Mouse (Mus musculus): Measurements from ENCODE around the gene Nfs1. TPM values are rescaled to one million over a fixed set of nuclear protein-coding genes. Genes with fewer than 3 reads are reported as not detected.

The Nfs1 gene
- polyA plus RNA-seq, 1 experiment from 2014 or later, result 50.0 TPM

GRCm38 (mm10) chr2:156084541-156084940 is 59.4 kb downstream of the Nfs1 start:
- 81% methylated on average over 3 of the region's 3 CpGs for WGBS
- ATAC-seq (ENCODE audit: insufficient read depth, low FRiP score, low read depth), result no peak
- H3K4me1 ChIP-seq, result no peaks in the 10 kb centered on the region

GRCm38 (mm10) chr2:156080391-156080790 is 63.6 kb downstream of the Nfs1 start:
- Histone ChIP-seq H3K4me3 (replicated peaks) (no peak overlapping the region), H3K9ac (no peak overlapping the region), H3K4me2 (no peak overlapping the region), H3K4me1 (no peaks in the 10 kb centered on the region), H3K36me3 (peaks cover 36% of the 10 kb centered on the region), H3K27me3 (replicated peaks) (no peaks in the 10 kb centered on the region), H3K27ac (no peak overlapping the region), H3K9me3 (no peaks in the 10 kb centered on the region)
- 64% methylated on average over 7 of the region's 7 CpGs for WGBS
- no peak for ATAC-seq (ENCODE audit: insufficient read depth, low FRiP score, low read depth)

More at GRCm38 (mm10) chr2:156084541-156084940, 59.4 kb downstream of the Nfs1 start:
- H3K27me3 ChIP-seq (replicated peaks), result no peaks in the 10 kb centered on the region
- H3K9ac ChIP-seq, result no peak overlapping the region
- H3K9me3 ChIP-seq, result no peaks in the 10 kb centered on the region
- no peak overlapping the region for H3K4me3 ChIP-seq (replicated peaks)
- H3K4me2 ChIP-seq, result no peak overlapping the region
- no peak overlapping the region for H3K27ac ChIP-seq
- H3K36me3 ChIP-seq, result no peaks in the 10 kb centered on the region

GRCm38 (mm10) chr2:156079674-156080073 is 64.3 kb downstream of the Nfs1 start:
- Histone ChIP-seq H3K9me3 (no peaks in the 10 kb centered on the region), H3K27me3 (replicated peaks) (no peaks in the 10 kb centered on the region), H3K36me3 (peaks cover 43% of the 10 kb centered on the region), H3K4me3 (replicated peaks) (no peak overlapping the region), H3K27ac (no peak overlapping the region), H3K4me1 (no peaks in the 10 kb centered on the region), H3K4me2 (no peak overlapping the region), H3K9ac (no peak overlapping the region)
- 42% methylated on average over 4 of the region's 4 CpGs for WGBS
- no peak for ATAC-seq (ENCODE audit: insufficient read depth, low FRiP score, low read depth)

GRCm38 (mm10) chr2:156079183-156079560 is 64.8 kb downstream of the Nfs1 start:
- Histone ChIP-seq H3K27ac (no peak overlapping the region), H3K36me3 (peaks cover 47% of the 10 kb centered on the region), H3K4me2 (no peak overlapping the region), H3K9ac (no peak overlapping the region), H3K27me3 (replicated peaks) (no peaks in the 10 kb centered on the region), H3K9me3 (no peaks in the 10 kb centered on the region), H3K4me1 (no peaks in the 10 kb centered on the region), H3K4me3 (replicated peaks) (no peak overlapping the region)
- no peak for ATAC-seq (ENCODE audit: insufficient read depth, low FRiP score, low read depth)
- 80% methylated on average over 8 of the region's 8 CpGs for WGBS

- Histone ChIP-seq H3K27me3 (replicated peaks) (no peaks in the 10 kb centered on the region), H3K9me3 (no peaks in the 10 kb centered on the region), H3K36me3 (peaks cover 52% of the 10 kb centered on the region), H3K4me3 (replicated peaks) (no peak overlapping the region), H3K27ac (no peak overlapping the region), H3K4me2 (no peak overlapping the region), H3K4me1 (no peaks in the 10 kb centered on the region), H3K9ac (no peak overlapping the region)
- WGBS, result 87% methylated on average over 16 of the region's 16 CpGs
- ATAC-seq (ENCODE audit: insufficient read depth, low FRiP score, low read depth), result no peak
Measured at GRCm38 (mm10) chr2:156078421-156079182, 65.4 kb downstream of the Nfs1 start.

GRCm38 (mm10) chr2:156077461-156077860 is 66.5 kb downstream of the Nfs1 start:
- no peaks in the 10 kb centered on the region for H3K4me1 ChIP-seq
- no peak overlapping the region for H3K4me2 ChIP-seq
- peaks cover 62% of the 10 kb centered on the region for H3K36me3 ChIP-seq
- no peak overlapping the region for H3K4me3 ChIP-seq (replicated peaks)
- no peaks in the 10 kb centered on the region for H3K27me3 ChIP-seq (replicated peaks)
- no peak overlapping the region for H3K9ac ChIP-seq
- 86% methylated on average over 7 of the region's 7 CpGs for WGBS
- H3K27ac ChIP-seq, result no peak overlapping the region
- no peaks in the 10 kb centered on the region for H3K9me3 ChIP-seq
- ATAC-seq (ENCODE audit: insufficient read depth, low FRiP score, low read depth), result no peak

- Histone ChIP-seq H3K27ac (no peak overlapping the region), H3K27me3 (replicated peaks) (no peaks in the 10 kb centered on the region), H3K4me3 (replicated peaks) (no peak overlapping the region), H3K4me1 (no peaks in the 10 kb centered on the region), H3K4me2 (no peak overlapping the region), H3K36me3 (peaks cover 75% of the 10 kb centered on the region), H3K9ac (no peak overlapping the region), H3K9me3 (no peaks in the 10 kb centered on the region)
- no peak for ATAC-seq (ENCODE audit: insufficient read depth, low FRiP score, low read depth)
- 82% methylated on average over 15 of the region's 15 CpGs for WGBS
Measured at GRCm38 (mm10) chr2:156073725-156074124, 70.3 kb downstream of the Nfs1 start.

Other genes with a start within 250 kb of the Nfs1 start
- gene Uqcc1, start 213.9 kb downstream of the Nfs1 start, polyA plus RNA-seq (2015; fragmentation: Nextera tagmentation; extraction: Ambion mirVana), result 64.5 and 72.0 TPM in 2 replicates
- not detected in 2 replicates for gene Gm15557, start 203.5 kb downstream of the Nfs1 start, polyA plus RNA-seq (2015; fragmentation: Nextera tagmentation; extraction: Ambion mirVana)
- 0.67 and 0.69 TPM in 2 replicates for gene Gdf5, start 198.8 kb downstream of the Nfs1 start, polyA plus RNA-seq (2015; fragmentation: Nextera tagmentation; extraction: Ambion mirVana)
- gene Cep250, start 187.7 kb downstream of the Nfs1 start, polyA plus RNA-seq (2015; fragmentation: Nextera tagmentation; extraction: Ambion mirVana), result 21.3 and 22.8 TPM in 2 replicates
- gene 6430550D23Rik, start 136.2 kb downstream of the Nfs1 start, polyA plus RNA-seq (2015; fragmentation: Nextera tagmentation; extraction: Ambion mirVana), result 1.3 and 1.4 TPM in 2 replicates
- gene Ergic3, start 136.1 kb downstream of the Nfs1 start, polyA plus RNA-seq (2015; fragmentation: Nextera tagmentation; extraction: Ambion mirVana), result 206 and 222 TPM in 2 replicates
- gene Fer1l4, start 91.2 kb downstream of the Nfs1 start, polyA plus RNA-seq (2015; fragmentation: Nextera tagmentation; extraction: Ambion mirVana), result 1.3 and 1.6 TPM in 2 replicates
- gene Spag4, start 79.0 kb downstream of the Nfs1 start, polyA plus RNA-seq (2015; fragmentation: Nextera tagmentation; extraction: Ambion mirVana), result 2.5 and 3.3 TPM in 2 replicates
- gene Cpne1, start 32.2 kb downstream of the Nfs1 start, polyA plus RNA-seq (2015; fragmentation: Nextera tagmentation; extraction: Ambion mirVana), result 51.6 and 52.9 TPM in 2 replicates
- gene Rbm12, start 32.2 kb downstream of the Nfs1 start, polyA plus RNA-seq (2015; fragmentation: Nextera tagmentation; extraction: Ambion mirVana), result 18.4 and 27.0 TPM in 2 replicates
- 12.6 and 12.9 TPM in 2 replicates for gene Gm28036, start 17.1 kb downstream of the Nfs1 start, polyA plus RNA-seq (2015; fragmentation: Nextera tagmentation; extraction: Ambion mirVana)
- 350 and 376 TPM in 2 replicates for gene Romo1, start 147 bp downstream of the Nfs1 start, polyA plus RNA-seq (2015; fragmentation: Nextera tagmentation; extraction: Ambion mirVana)
- gene Rbm39, start 36.1 kb upstream of the Nfs1 start, polyA plus RNA-seq (2015; fragmentation: Nextera tagmentation; extraction: Ambion mirVana), result 585 and 589 TPM in 2 replicates
- 55.5 and 69.4 TPM in 2 replicates for gene Phf20, start 52.3 kb upstream of the Nfs1 start, polyA plus RNA-seq (2015; fragmentation: Nextera tagmentation; extraction: Ambion mirVana)
- gene Cnbd2, start 168.1 kb upstream of the Nfs1 start, polyA plus RNA-seq (2015; fragmentation: Nextera tagmentation; extraction: Ambion mirVana), result 4.3 and 4.7 TPM in 2 replicates
- 65.9 and 76.7 TPM in 2 replicates for gene Scand1, start 168.5 kb upstream of the Nfs1 start, polyA plus RNA-seq (2015; fragmentation: Nextera tagmentation; extraction: Ambion mirVana)